ENCODE assay signal across 8 mouse cellular contexts in genomic region chr7:129648938-129649337, GRCm38 (mm10). TPM values are rescaled to one million over a fixed set of nuclear protein-coding genes. Genes with fewer than 3 reads are reported as not detected.
DNase-seq lines count a peak whose midpoint lies in the region; ATAC-seq lines count a peak whose summit lies in the region.

No protein-coding gene starts in this region.

- no peaks in the 10 kb centered on the region for H3K36me3 ChIP-seq in forebrain, embryonic 16.5 days (ENCODE audit: control insufficient read depth, insufficient read depth)

- H3K4me1 ChIP-seq in forebrain, embryonic 16.5 days (replicated peaks; ENCODE audit: control insufficient read depth, insufficient read depth, low read length): peaks cover 29% of the 10 kb centered on the region

- H3K27ac ChIP-seq in forebrain, embryonic 16.5 days (ENCODE audit: low read length): no peak overlapping the region

- DNase-seq in NIH3T3 (ENCODE audit: low read depth): peak; percentile 92
- DNase-seq in cerebellum, adult 11 months: peak; percentile 58
- DNase-seq in induced T-regulatory cell, adult 2 months (ENCODE audit: low read depth): peak; percentile 78
- DNase-seq in left cerebral cortex, adult 8-10 months (ENCODE audit: low spot score in 2 of 2): peak; percentile 66 to 90
- peak; percentile 57 for DNase-seq in skeletal muscle tissue, adult 2 months (ENCODE audit: low read depth, low spot score)
- DNase-seq in yolk sac, embryonic 10.5 days (ENCODE audit: low spot score): peak; percentile 75

- no peaks in the 10 kb centered on the region for H3K27me3 ChIP-seq in forebrain, embryonic 16.5 days (replicated peaks; ENCODE audit: control insufficient read depth, insufficient read depth, low read length)

- H3K4me3 ChIP-seq in forebrain, embryonic 16.5 days (replicated peaks; ENCODE audit: low read length): no peak overlapping the region

- no peak overlapping the region for H3K9ac ChIP-seq in forebrain, embryonic 16.5 days (replicated peaks; ENCODE audit: low read depth, low read length)

- peak; percentile 45; the same call in 1 of the 2 replicates for ATAC-seq in forebrain, embryonic 16.5 days
- peak; percentile 85 for ATAC-seq in megakaryocyte-erythroid progenitor cell, adult 5-6 weeks (replicated peaks; ENCODE audit: low FRiP score, low TSS enrichment, poor library complexity, severe bottlenecking)

- no peak overlapping the region for H3K4me2 ChIP-seq in forebrain, embryonic 16.5 days (ENCODE audit: low read length)

- no peaks in the 10 kb centered on the region for H3K9me3 ChIP-seq in forebrain, embryonic 16.5 days (ENCODE audit: control insufficient read depth, low read length)

- WGBS in forebrain, embryonic 16.5 days: 4% methylated on average over 6 of the region's 6 CpGs

RNA-seq across cellular contexts. Expression of gene Wdr11, which starts 57.3 kb away (rescaled TPM):
- 44.9 and 46.8 TPM in 2 replicates for polyA plus RNA-seq in forebrain, embryonic 16.5 days (2015; fragmentation: Nextera tagmentation; extraction: Ambion mirVana)
- total RNA-seq in left cerebral cortex, adult 8-10 months (2022): 10 to 100 TPM; 40.6 to 43.1 (median 42.7) TPM
- 28.5 and 32.7 TPM in 2 replicates for total RNA-seq in megakaryocyte-erythroid progenitor cell, adult 5-6 weeks (2014; fragmentation: Nextera tagmentation)
- 24.9 and 26.0 TPM in 2 replicates for total RNA-seq in megakaryocyte-erythroid progenitor cell, adult 5-6 weeks (2017)
